Mouse (Mus musculus) C3H10T1/2 (cell line): Measurements from ENCODE around the gene Anp32a. TPM values are rescaled to one million over a fixed set of nuclear protein-coding genes. Genes with fewer than 3 reads are reported as not detected.

Experiments
- polyA plus RNA-seq, 2 experiments: library from polyadenylated mRNA; unstranded; fragments of >200 nt; fragmentation: generic; extraction: Trizol; gene quantifications; one replicate each; pipeline ENCODE4 v1.2.1; 2012; ENCODE audit warnings: missing spikeins in 2 of 2

Gene Anp32a
- 10 to 100 TPM; 24.8 to 79.5 TPM for polyA plus RNA-seq

DNA sequence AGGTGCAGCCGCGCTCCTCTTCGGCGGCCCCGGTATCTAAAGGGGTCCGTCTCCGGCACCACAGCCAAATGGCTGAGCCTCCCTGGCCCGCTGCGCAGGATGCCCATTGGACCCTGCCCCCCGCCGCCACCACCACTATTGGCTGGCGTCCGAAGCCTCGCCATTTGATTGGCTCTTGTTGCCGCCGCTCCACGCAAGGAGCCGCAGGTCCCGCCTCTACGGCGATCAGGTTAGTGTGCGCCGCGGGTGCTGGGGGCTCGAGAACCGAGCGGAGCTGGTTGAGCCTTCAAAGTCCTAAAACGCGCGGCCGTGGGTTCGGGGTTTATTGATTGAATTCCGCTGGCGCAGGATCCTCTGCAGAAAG is at the start of gene Anp32a:
TSS of gene Anp32a (plus strand) at position 171 of the 364 bp plus-strand sequence.

Other genes starting within 250 kb of the Anp32a start
- gene Glce, start 218.6 kb upstream of the Anp32a start, polyA plus RNA-seq, result 1 to 10 TPM in 1 of 2 experiments, under 1 TPM in 1; 0.36 to 3.3 TPM
- gene Spesp1, start 59.1 kb upstream of the Anp32a start, polyA plus RNA-seq, result not detected
- gene Coro2b, start 195.8 kb downstream of the Anp32a start, polyA plus RNA-seq, result 1 to 10 TPM in 1 of 2 experiments, under 1 TPM in 1; 0.46 to 2.5 TPM